Mouse (Mus musculus) erythroblast, embryonic 14.5 days (primary cell): ENCODE results near the gene Syn2.

ENCODE experiments used
- GATA1 ChIP-seq: IDR thresholded peaks from 2 replicates; pipeline ENCODE4 v1.6.1; 2012; ENCODE audit warnings: low read length, inconsistent platforms, mixed read lengths
- TAL1 ChIP-seq: IDR thresholded peaks from 3 replicates; pipeline ENCODE4 v1.6.1; 2012; ENCODE audit warnings: low read length, inconsistent platforms, mixed read lengths

- TF ChIP-seq TAL1 = no peak
- TF ChIP-seq GATA1 = no peak
Observed at GRCm38 (mm10) chr6:115231836-115232235, 97.1 kb downstream of the Syn2 start.
